8 mouse cellular contexts compared by ENCODE assay signal in the genomic region with DNA sequence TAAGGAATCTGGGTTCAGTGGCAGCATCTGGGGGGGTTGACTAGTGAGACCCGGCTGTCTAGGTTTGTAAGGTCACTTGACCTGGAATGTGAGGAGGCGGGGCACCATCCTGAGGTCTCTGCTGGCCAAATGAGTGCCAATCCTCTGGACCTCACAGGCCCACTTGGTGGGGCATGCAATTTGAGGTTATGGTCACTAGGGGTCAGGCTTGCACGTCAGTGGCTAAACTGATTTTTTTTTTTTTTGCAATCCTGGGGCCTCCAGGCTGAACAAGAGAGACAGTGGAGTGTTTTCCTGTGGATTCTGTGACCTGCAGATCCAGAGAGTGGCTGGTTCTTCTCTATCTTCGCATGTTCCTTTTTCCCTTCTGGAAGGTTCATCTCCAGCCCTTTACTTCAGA.
A peak's percentile ranks its signal among the peaks of the same experiment; 100 is the strongest.
DNase-seq lines count a peak whose midpoint lies in the region; TF ChIP-seq lines count a peak whose summit lies in the region.

No protein-coding gene starts in this region.

- no peak overlapping the region for H3K4me3 ChIP-seq in layer of hippocampus, adult 2 months

- peak; percentile 76 for TF ChIP-seq CTCF in layer of hippocampus, adult 2 months (conservative IDR thresholded peaks at IDR 0.05)

- peak; percentile 34 to 39 for DNase-seq in cerebellum, postnatal 10 days
- DNase-seq in cerebellum, adult 9-10 months, result no peak
- DNase-seq in layer of hippocampus, adult 2 months (ENCODE audit: low spot score in 2 of 2), result no peak
- no peak for DNase-seq in layer of hippocampus, postnatal 10 days (ENCODE audit: low spot score in 2 of 2)
- peak; percentile 56 to 58 for DNase-seq in B cell, adult 2 months
- peak; percentile 41 for DNase-seq in embryo, embryonic 11 days
- DNase-seq in right cerebral cortex, postnatal 25 days, result no peak
- DNase-seq in left cerebral cortex, adult 8-10 months (ENCODE audit: low spot score in 2 of 2), result no peak

- no peak overlapping the region for H3K27ac ChIP-seq in layer of hippocampus, adult 2 months

Comparison
In these comparisons a context has a peak if more than half of its experiments do, and no peak if none do; other contexts are left out.
1. DNase-seq: peak in cerebellum, postnatal 10 days (2 of 2), B cell, adult 2 months (2 of 2) and embryo, embryonic 11 days (single experiment); none in cerebellum, adult 9-10 months (single experiment), layer of hippocampus, adult 2 months (0 of 2), layer of hippocampus, postnatal 10 days (0 of 2), right cerebral cortex, postnatal 25 days (single experiment) and left cerebral cortex, adult 8-10 months (0 of 2).